ENCODE assay signal across 8 mouse cellular contexts in the genomic region with DNA sequence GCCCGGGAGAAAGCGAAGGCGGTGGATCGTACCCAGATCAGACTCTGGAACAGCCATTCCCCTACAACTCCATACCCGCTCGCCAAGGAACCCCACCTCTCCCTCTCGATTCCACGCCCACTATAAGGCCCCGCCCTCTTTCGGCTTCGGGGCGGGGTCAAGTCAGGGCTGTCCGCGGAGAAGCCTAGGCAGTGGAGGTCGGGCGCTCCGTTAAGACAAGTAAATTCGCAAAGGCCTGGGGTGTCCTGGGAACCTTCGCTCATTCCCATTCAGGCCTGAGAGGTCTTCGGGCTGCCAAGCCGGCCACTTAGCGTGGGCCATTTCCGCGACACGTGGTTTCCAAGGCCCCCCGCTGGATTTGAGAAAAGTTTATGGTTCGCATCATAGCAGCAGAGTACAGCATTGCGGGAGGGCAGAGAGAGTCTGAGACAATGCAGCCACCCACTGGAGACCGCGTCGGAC. TPM values are rescaled to one million over a fixed set of nuclear protein-coding genes. Genes with fewer than 3 reads are reported as not detected.
A peak's percentile ranks its signal among the peaks of the same experiment; 100 is the strongest.
DNase-seq lines count a peak whose midpoint lies in the region; ATAC-seq and TF ChIP-seq lines count a peak whose summit lies in the region.

A gene (plus strand): TSS at position 413 of the 462 bp plus-strand sequence.

- H3K27ac ChIP-seq in CH12.LX (ENCODE audit: insufficient read depth, low read depth), result peak within 1 kb of the TSS; percentile 50
- H3K27ac ChIP-seq in forebrain, embryonic 11.5 days (ENCODE audit: low read depth, low read length), result peak within 1 kb of the TSS; percentile 75
- H3K27ac ChIP-seq in heart, embryonic 16.5 days (ENCODE audit: low read length), result peak within 1 kb of the TSS; percentile 90
- H3K27ac ChIP-seq in liver, embryonic 15.5 days (replicated peaks), result peak within 1 kb of the TSS; percentile 81
- peak within 1 kb of the TSS; percentile 57 for H3K27ac ChIP-seq in neural tube, embryonic 12.5 days

- H3K9ac ChIP-seq in CH12.LX (ENCODE audit: insufficient read depth, low read depth), result peak within 1 kb of the TSS; percentile 74
- peak within 1 kb of the TSS; percentile 76 for H3K9ac ChIP-seq in forebrain, embryonic 11.5 days (ENCODE audit: low read length)
- peak within 1 kb of the TSS; percentile 91 for H3K9ac ChIP-seq in heart, embryonic 16.5 days (ENCODE audit: low read length)
- peak within 1 kb of the TSS; percentile 78 for H3K9ac ChIP-seq in liver, embryonic 15.5 days
- peak within 1 kb of the TSS; percentile 91 for H3K9ac ChIP-seq in neural tube, embryonic 12.5 days

- H3K36me3 ChIP-seq in CH12.LX (replicated peaks in 1 of 2; ENCODE audit: control insufficient read depth in 1 of 2, insufficient read depth in 1 of 2, low read length in 1 of 2), result peaks cover 3 to 20% of the 10 kb centered on the region in 2 experiments
- H3K36me3 ChIP-seq in forebrain, embryonic 11.5 days (ENCODE audit: control insufficient read depth, insufficient read depth, low read length), result no peaks in the 10 kb centered on the region; the same call in 1 of the 2 replicates
- H3K36me3 ChIP-seq in heart, embryonic 16.5 days (ENCODE audit: control insufficient read depth, insufficient read depth), result peaks cover under 1% of the 10 kb centered on the region; the same call in 1 of the 2 replicates
- H3K36me3 ChIP-seq in liver, embryonic 15.5 days (replicated peaks), result peaks cover 7% of the 10 kb centered on the region; the same call in 1 of the 2 replicates
- peaks cover 7% of the 10 kb centered on the region for H3K36me3 ChIP-seq in neural tube, embryonic 12.5 days

- peak within 1 kb of the TSS; percentile 76 for H3K4me2 ChIP-seq in CH12.LX (ENCODE audit: insufficient read depth, low read depth, poor library complexity, severe bottlenecking)
- H3K4me2 ChIP-seq in forebrain, embryonic 11.5 days (ENCODE audit: low read depth, low read length, severe bottlenecking), result peak within 1 kb of the TSS; percentile 83
- H3K4me2 ChIP-seq in heart, embryonic 16.5 days (ENCODE audit: low read depth, low read length), result peak within 1 kb of the TSS; percentile 91
- peak within 1 kb of the TSS; percentile 98 for H3K4me2 ChIP-seq in liver, embryonic 15.5 days
- H3K4me2 ChIP-seq in neural tube, embryonic 12.5 days (replicated peaks), result peak within 1 kb of the TSS; percentile 95

- no peak for TF ChIP-seq EP300 in CH12.LX (IDR thresholded peaks at IDR 0.05; ENCODE audit: low read length)

- no peak for TF ChIP-seq RAD21 in CH12.LX (IDR thresholded peaks at IDR 0.05; ENCODE audit: low read depth, low read length)

- TF ChIP-seq POLR2A in CH12.LX (IDR thresholded peaks at IDR 0.05; ENCODE audit: low read depth, low read length), result peak; percentile 25

- peaks cover 7 to 14% of the 10 kb centered on the region in 2 experiments; a peak in 3 of 4 replicates for H3K4me1 ChIP-seq in CH12.LX (ENCODE audit: control insufficient read depth in 1 of 2, insufficient read depth in 2 of 2)
- peaks cover 3% of the 10 kb centered on the region; the same call in 1 of the 2 replicates for H3K4me1 ChIP-seq in forebrain, embryonic 11.5 days (replicated peaks; ENCODE audit: control insufficient read depth, insufficient read depth, low read length)
- H3K4me1 ChIP-seq in heart, embryonic 16.5 days (ENCODE audit: control insufficient read depth, insufficient read depth, low read length), result peaks cover 14% of the 10 kb centered on the region
- peaks cover 45% of the 10 kb centered on the region for H3K4me1 ChIP-seq in liver, embryonic 15.5 days (replicated peaks)
- peaks cover 10% of the 10 kb centered on the region for H3K4me1 ChIP-seq in neural tube, embryonic 12.5 days

- in situ Hi-C loops in CH12.LX (cut with MboI; ENCODE audit: low pct_ligation_motif_present, low pct_unique_long_range_greater_than_20kb, low sequenced_read_pairs), result loop anchor here (5.0 kb wide), 1 partner anchor 167 kb away; no protein-coding TSS in a partner anchor

- H3K27me3 ChIP-seq in CH12.LX (replicated peaks), result peaks cover 29% of the 10 kb centered on the region
- no peaks in the 10 kb centered on the region for H3K27me3 ChIP-seq in forebrain, embryonic 11.5 days (ENCODE audit: control insufficient read depth, insufficient read depth, low read length)
- no peaks in the 10 kb centered on the region for H3K27me3 ChIP-seq in heart, embryonic 16.5 days (ENCODE audit: control insufficient read depth, insufficient read depth, low read length)
- no peaks in the 10 kb centered on the region for H3K27me3 ChIP-seq in liver, embryonic 15.5 days
- H3K27me3 ChIP-seq in neural tube, embryonic 12.5 days (replicated peaks), result no peaks in the 10 kb centered on the region

- under 1% methylated on average over 31 of the region's 31 CpGs for WGBS in forebrain, embryonic 11.5 days
- under 1% methylated on average over 31 of the region's 31 CpGs for WGBS in heart, embryonic 16.5 days
- 0% methylated on average over 31 of the region's 31 CpGs for WGBS in liver, embryonic 15.5 days (ENCODE audit: insufficient replicate concordance)
- under 1% methylated on average over 31 of the region's 31 CpGs for WGBS in neural tube, embryonic 12.5 days

- dilution Hi-C loops in CH12.LX (cut with MboI; ENCODE audit: extremely low pct_ligation_motif_present, extremely low pct_unique_long_range_greater_than_20kb, low sequenced_read_pairs), result no loop called here

- H3K9me3 ChIP-seq in CH12.LX (replicated peaks; ENCODE audit: low read length), result peaks cover 4% of the 10 kb centered on the region
- H3K9me3 ChIP-seq in forebrain, embryonic 11.5 days (ENCODE audit: control insufficient read depth, low read length), result no peaks in the 10 kb centered on the region
- H3K9me3 ChIP-seq in heart, embryonic 16.5 days (replicated peaks; ENCODE audit: control insufficient read depth, low read length), result no peaks in the 10 kb centered on the region
- no peaks in the 10 kb centered on the region for H3K9me3 ChIP-seq in liver, embryonic 15.5 days (replicated peaks)
- H3K9me3 ChIP-seq in neural tube, embryonic 12.5 days, result no peaks in the 10 kb centered on the region

- no peak for TF ChIP-seq CTCF in CH12.LX (conservative IDR thresholded peaks at IDR 0.05 in 1 of 2, IDR thresholded peaks at IDR 0.05 in 1 of 2; ENCODE audit: low read depth in 2 of 2, low read length in 2 of 2)

- peak within 1 kb of the TSS; percentile 77 to 92 (median 82) for H3K4me3 ChIP-seq in CH12.LX (replicated peaks in 1 of 3; ENCODE audit: low read depth in 2 of 3, low read length in 2 of 3, poor library complexity in 1 of 3)
- H3K4me3 ChIP-seq in forebrain, embryonic 11.5 days (ENCODE audit: low read depth, low read length), result peak within 1 kb of the TSS; percentile 80
- peak within 1 kb of the TSS; percentile 87 for H3K4me3 ChIP-seq in heart, embryonic 16.5 days (ENCODE audit: low read length)
- peak within 1 kb of the TSS; percentile 89 for H3K4me3 ChIP-seq in liver, embryonic 15.5 days (replicated peaks)
- peak within 1 kb of the TSS; percentile 93 for H3K4me3 ChIP-seq in neural tube, embryonic 12.5 days

- H3K79me2 ChIP-seq in CH12.LX (replicated peaks; ENCODE audit: control insufficient read depth, extremely low read depth, insufficient read depth, poor library complexity, severe bottlenecking), result no peaks in the 10 kb centered on the region

- peak; percentile 86 for ATAC-seq in forebrain, embryonic 11.5 days (replicated peaks; ENCODE audit: low FRiP score)
- ATAC-seq in heart, embryonic 16.5 days (replicated peaks; ENCODE audit: extremely low read depth, insufficient read depth, low FRiP score), result peak; percentile 89
- ATAC-seq in liver, embryonic 15.5 days (ENCODE audit: insufficient read depth), result peak; percentile 85
- peak; percentile 92 for ATAC-seq in neural tube, embryonic 12.5 days (ENCODE audit: low FRiP score, low read depth)

- DNase-seq in CH12.LX (ENCODE audit: extremely low read depth), result peak; percentile 82
- peak; percentile 90 for DNase-seq in c-Kit-positive CD71-negative TER-119-negative erythroid progenitor cells, embryonic 14.5 days (ENCODE audit: low read depth)
- DNase-seq in forebrain, embryonic 11.5 days (ENCODE audit: low spot score), result peak; percentile 90
- DNase-seq in kidney, postnatal 36 days, result peak; percentile 92 to 95
- DNase-seq in testis, postnatal 10 days (ENCODE audit: low spot score), result peak; percentile 96

TF ChIP-seq in CH12.LX, 34 proteins besides CTCF, POLR2A, EP300 and RAD21:
- TF ChIP-seq UBTF (IDR thresholded peaks at IDR 0.05; ENCODE audit: low read depth, low read length), result 0 out of 2 replicates have a peak, but pooled peaks have one; percentile 58
- no peak; the same call in 1 of the 2 replicates for TF ChIP-seq KAT2A (IDR thresholded peaks at IDR 0.05; ENCODE audit: insufficient replicate concordance, low read length)
- peak; percentile 31; the same call in 1 of the 2 replicates for TF ChIP-seq TCF12 (IDR thresholded peaks at IDR 0.05; ENCODE audit: low read depth, low read length)
- TF ChIP-seq SIN3A (IDR thresholded peaks at IDR 0.05; ENCODE audit: low read length), result peak; percentile 98
- TF ChIP-seq MAX (IDR thresholded peaks at IDR 0.05; ENCODE audit: low read length), result peak; percentile 100
- peak; percentile 82 for TF ChIP-seq USF2 (conservative IDR thresholded peaks at IDR 0.05; ENCODE audit: low read depth, low read length)
- peak; percentile 97 for TF ChIP-seq ELF1 (IDR thresholded peaks at IDR 0.05; ENCODE audit: low read depth, low read length)
- no peak for TF ChIP-seq JUN (IDR thresholded peaks at IDR 0.05; ENCODE audit: insufficient read depth, low read depth, low read length)
- TF ChIP-seq USF1 (IDR thresholded peaks at IDR 0.05; ENCODE audit: low read depth, low read length), result peak; percentile 92
- TF ChIP-seq TBP (conservative IDR thresholded peaks at IDR 0.05; ENCODE audit: low read depth, low read length), result no peak
- TF ChIP-seq HCFC1 (IDR thresholded peaks at IDR 0.05; ENCODE audit: low read depth, low read length), result peak; percentile 82
- peak; percentile 3; the same call in 1 of the 2 replicates for TF ChIP-seq BHLHE40 (IDR thresholded peaks at IDR 0.05; ENCODE audit: low read depth, low read length)
- TF ChIP-seq E2F4 (IDR thresholded peaks at IDR 0.05; ENCODE audit: insufficient replicate concordance, low read depth, low read length), result no peak
- no peak for TF ChIP-seq SMC3 (IDR thresholded peaks at IDR 0.05; ENCODE audit: low read depth, low read length)
- 0 out of 2 replicates have a peak, but pooled peaks have one; percentile 26 for TF ChIP-seq MAZ (IDR thresholded peaks at IDR 0.05; ENCODE audit: low read depth, low read length)
- no peak for TF ChIP-seq MAFK (IDR thresholded peaks at IDR 0.05; ENCODE audit: insufficient replicate concordance, low read length)

RNA-seq across cellular contexts. Expression of the gene that starts here (rescaled TPM):
- total RNA-seq in CH12.LX (2012; rRNA removed) (19.6 and 21.3 TPM in 2 replicates), CH12.LX (2014; rRNA removed) (14.7 and 17.1 TPM in 2 replicates)
- polyA plus RNA-seq in CH12.LX (2012; ENCODE audit: insufficient read length, low read depth), result 19.5 and 20.3 TPM in 2 replicates
- polyA plus RNA-seq in forebrain, embryonic 11.5 days (2014; fragmentation: Nextera tagmentation; extraction: Ambion mirVana), result 28.0 and 29.4 TPM in 2 replicates
- 44.2 and 50.7 TPM in 2 replicates for polyA plus RNA-seq in heart, embryonic 16.5 days (2015; fragmentation: Nextera tagmentation; extraction: Ambion mirVana)
- 12.0 and 12.2 TPM in 2 replicates for polyA plus RNA-seq in liver, embryonic 15.5 days (2015; fragmentation: Nextera tagmentation; extraction: Ambion mirVana)
- 35.8 and 40.5 TPM in 2 replicates for polyA plus RNA-seq in neural tube, embryonic 12.5 days (2016; fragmentation: Nextera tagmentation; extraction: Ambion mirVana)

Comparison
In these comparisons a context has a peak if more than half of its experiments do, and no peak if none do; other contexts are left out.
1. Peak in every context shown above with its lines: DNase-seq, ATAC-seq, H3K4me3 ChIP-seq and H3K27ac ChIP-seq.